Mouse (Mus musculus) embryonic facial prominence, embryonic 15.5 days (tissue): ENCODE measurements at regions not wholly inside any gene's neighbourhood (a gene's known extent, or its start where the extent isn't known, plus 50 kb on each side); places are given as distances from the start of the nearest gene placed in this dataset.

Experiments used
- ATAC-seq: fragments of 200-750 bp; cut with Nextera tagmentation; 2 replicates; pipeline ENCODE4 v1.8.0; 2017; ENCODE audit warnings: low read depth, moderate TSS enrichment; ENCODE audit not compliant: insufficient number of reproducible peaks, low FRiP score, low TSS enrichment
- H3K27ac ChIP-seq: fragments of 300-500 bp; sonication (generic); replicated peaks from 2 replicates; pipeline ENCODE4 v1.5.1; 2015; ENCODE audit warnings: mild to moderate bottlenecking, inconsistent platforms
- H3K27me3 ChIP-seq: fragments of 300-500 bp; sonication (generic); 2 replicates; pipeline ENCODE4 v1.6.1; 2015; ENCODE audit warnings: inconsistent platforms
- H3K36me3 ChIP-seq: fragments of 300-500 bp; sonication (generic); 2 replicates; pipeline ENCODE4 v1.6.1; 2015; ENCODE audit warnings: mild to moderate bottlenecking, inconsistent platforms
- H3K4me1 ChIP-seq: fragments of 300-500 bp; sonication (generic); 2 replicates; pipeline ENCODE4 v1.6.1; 2015; ENCODE audit warnings: inconsistent platforms
- H3K4me2 ChIP-seq: fragments of 300-500 bp; sonication (generic); replicated peaks from 2 replicates; pipeline ENCODE4 v1.6.1; 2015; ENCODE audit warnings: mild to moderate bottlenecking, inconsistent platforms
- H3K4me3 ChIP-seq: fragments of 300-500 bp; sonication (generic); replicated peaks from 2 replicates; pipeline ENCODE4 v1.5.1; 2015; ENCODE audit warnings: mild to moderate bottlenecking, inconsistent platforms
- H3K9ac ChIP-seq: fragments of 300-500 bp; sonication (generic); 2 replicates; pipeline ENCODE4 v1.6.1; 2015; ENCODE audit warnings: inconsistent platforms
- H3K9me3 ChIP-seq: fragments of 300-500 bp; sonication (generic); replicated peaks from 2 replicates; pipeline ENCODE4 v1.6.1; 2016; ENCODE audit warnings: inconsistent platforms
- WGBS: fragments of 180-500 bp; shearing (Covaris S2); methylation state at CpG from one replicate; pipeline ENCODE4 v1.1.7; 2015; 5-methylcytosine and 5-hydroxymethylcytosine counted together

- WGBS: 74% methylated on average over 6 of the region's 6 CpGs
- Histone ChIP-seq H3K4me2 (no peak overlapping the region), H3K27me3 (no peaks in the 10 kb centered on the region; the same call in 1 of the 2 replicates), H3K4me3 (no peak overlapping the region), H3K9ac (no peak overlapping the region), H3K9me3 (no peaks in the 10 kb centered on the region), H3K27ac (no peak overlapping the region), H3K36me3 (no peaks in the 10 kb centered on the region), H3K4me1 (peaks cover 10% of the 10 kb centered on the region; the same call in 1 of the 2 replicates)
- ATAC-seq: no peak
Measured at GRCm38 (mm10) chr12:110204246-110204989, 74.5 kb upstream of the Dio3 start.

DNA sequence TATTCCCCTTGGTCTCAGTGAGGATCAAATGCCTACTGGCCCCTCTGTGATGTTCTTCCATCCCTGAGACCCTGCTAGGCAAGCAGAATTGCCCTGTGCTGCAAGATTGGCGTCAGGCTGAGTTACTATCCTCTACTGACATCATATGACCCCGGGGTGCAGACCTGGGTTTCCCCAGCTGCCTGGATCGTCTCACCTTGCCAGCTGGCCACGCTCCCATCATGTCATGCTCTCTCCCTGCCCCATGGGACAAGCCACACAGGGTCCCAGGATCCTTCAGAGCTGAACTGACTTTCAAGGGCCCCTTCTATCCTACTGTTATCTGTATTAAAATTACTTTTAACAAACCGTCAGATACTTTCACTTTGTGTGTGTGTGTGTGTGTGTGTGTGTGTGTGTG is 72.6 kb upstream of the Dio3 start:
- Histone ChIP-seq H3K9ac (no peak overlapping the region), H3K9me3 (no peaks in the 10 kb centered on the region), H3K4me1 (peaks cover 10% of the 10 kb centered on the region; the same call in 1 of the 2 replicates), H3K4me3 (no peak overlapping the region), H3K36me3 (no peaks in the 10 kb centered on the region), H3K4me2 (no peak overlapping the region), H3K27ac (no peak overlapping the region), H3K27me3 (no peaks in the 10 kb centered on the region; the same call in 1 of the 2 replicates)
- WGBS: 49% methylated on average over 5 of the region's 5 CpGs
- ATAC-seq: no peak

- Histone ChIP-seq H3K9ac (no peak overlapping the region), H3K27ac (no peak overlapping the region), H3K36me3 (no peaks in the 10 kb centered on the region), H3K4me2 (no peak overlapping the region), H3K27me3 (no peaks in the 10 kb centered on the region; the same call in 1 of the 2 replicates), H3K4me3 (no peak overlapping the region), H3K9me3 (no peaks in the 10 kb centered on the region), H3K4me1 (peaks cover 10% of the 10 kb centered on the region; the same call in 1 of the 2 replicates)
- 9% methylated on average over 6 of the region's 6 CpGs for WGBS
- ATAC-seq: no peak
Measured at GRCm38 (mm10) chr12:110206812-110207211, 72.1 kb upstream of the Dio3 start.

DNA sequence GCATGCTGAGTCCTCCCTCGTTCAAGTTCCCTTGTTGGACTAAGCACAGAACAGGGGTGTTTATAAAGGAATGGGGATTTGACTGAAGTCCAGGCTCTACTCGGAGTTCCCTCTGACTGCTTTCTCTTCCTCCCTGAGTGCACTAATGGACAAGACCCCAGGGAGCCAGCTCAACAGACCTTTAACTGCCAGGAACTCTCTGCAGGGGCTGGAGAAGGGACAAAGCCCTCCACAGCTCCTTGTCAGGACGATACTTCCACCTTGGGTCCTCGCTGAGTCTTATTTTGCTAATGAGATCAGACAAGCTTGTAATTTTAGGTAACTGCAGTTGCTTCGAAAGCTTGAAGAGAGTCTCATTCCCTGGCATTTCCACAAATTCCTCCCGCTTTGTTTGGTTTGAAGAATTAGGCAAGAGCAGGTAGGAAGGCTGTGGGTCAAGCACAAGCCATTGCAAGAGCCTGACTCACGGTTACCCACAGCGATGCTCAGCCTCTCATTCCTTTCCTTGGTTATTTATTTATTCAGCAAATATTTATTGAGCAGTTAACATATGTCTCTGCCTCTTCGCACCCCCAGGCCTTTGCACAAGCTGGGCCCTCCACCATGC is 71.5 kb upstream of the Dio3 start:
- no peak for ATAC-seq
- H3K4me1 ChIP-seq: peaks cover 10% of the 10 kb centered on the region; the same call in 1 of the 2 replicates
- H3K9me3 ChIP-seq: no peaks in the 10 kb centered on the region
- WGBS: 32% methylated on average over 9 of the region's 9 CpGs
- no peaks in the 10 kb centered on the region for H3K36me3 ChIP-seq
- H3K4me3 ChIP-seq: no peak overlapping the region
- no peak overlapping the region for H3K9ac ChIP-seq
- H3K27me3 ChIP-seq: no peaks in the 10 kb centered on the region; the same call in 1 of the 2 replicates
- H3K4me2 ChIP-seq: no peak overlapping the region
- no peak overlapping the region for H3K27ac ChIP-seq

DNA sequence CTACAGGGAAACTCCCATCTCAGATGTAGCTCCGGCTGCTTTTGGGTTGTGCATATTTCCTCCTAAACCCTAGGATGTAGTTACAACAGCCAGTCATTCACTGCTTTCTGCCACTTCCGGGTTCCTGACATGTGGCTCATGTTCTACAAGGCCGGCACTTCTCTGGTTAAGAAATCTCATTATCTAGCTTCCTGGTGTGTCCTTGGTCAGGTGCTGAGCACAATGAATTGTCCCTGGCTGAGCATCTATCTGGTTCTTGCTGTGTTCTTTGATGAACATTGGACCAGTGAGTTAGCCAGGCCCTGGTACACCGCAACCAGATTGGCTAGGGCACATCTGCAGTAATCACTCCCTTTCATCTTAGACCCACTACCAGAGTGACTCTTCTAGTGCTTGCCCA is 66.2 kb upstream of the Dio3 start:
- Histone ChIP-seq H3K9ac (no peak overlapping the region), H3K27ac (no peak overlapping the region), H3K27me3 (no peaks in the 10 kb centered on the region), H3K4me1 (peaks cover 5% of the 10 kb centered on the region; the same call in 1 of the 2 replicates), H3K9me3 (no peaks in the 10 kb centered on the region), H3K36me3 (no peaks in the 10 kb centered on the region), H3K4me3 (no peak overlapping the region), H3K4me2 (no peak overlapping the region)
- 71% methylated on average over 4 of the region's 4 CpGs for WGBS
- ATAC-seq: no peak

- 47% methylated on average over 8 of the region's 8 CpGs for WGBS
- Histone ChIP-seq H3K4me1 (peaks cover 5% of the 10 kb centered on the region; the same call in 1 of the 2 replicates), H3K36me3 (no peaks in the 10 kb centered on the region), H3K9ac (no peak overlapping the region), H3K4me2 (no peak overlapping the region), H3K4me3 (no peak overlapping the region), H3K27me3 (no peaks in the 10 kb centered on the region), H3K27ac (no peak overlapping the region), H3K9me3 (no peaks in the 10 kb centered on the region)
- no peak for ATAC-seq
Measured at GRCm38 (mm10) chr12:110214833-110215232, 64.0 kb upstream of the Dio3 start.

GRCm38 (mm10) chr12:110215311-110215710 is 63.6 kb upstream of the Dio3 start:
- H3K4me3 ChIP-seq: no peak overlapping the region
- H3K27me3 ChIP-seq: no peaks in the 10 kb centered on the region
- no peak overlapping the region for H3K9ac ChIP-seq
- no peaks in the 10 kb centered on the region for H3K36me3 ChIP-seq
- peaks cover 5% of the 10 kb centered on the region; the same call in 1 of the 2 replicates for H3K4me1 ChIP-seq
- ATAC-seq: no peak
- H3K9me3 ChIP-seq: no peaks in the 10 kb centered on the region
- 65% methylated on average over 6 of the region's 6 CpGs for WGBS
- H3K27ac ChIP-seq: no peak overlapping the region
- H3K4me2 ChIP-seq: no peak overlapping the region

DNA sequence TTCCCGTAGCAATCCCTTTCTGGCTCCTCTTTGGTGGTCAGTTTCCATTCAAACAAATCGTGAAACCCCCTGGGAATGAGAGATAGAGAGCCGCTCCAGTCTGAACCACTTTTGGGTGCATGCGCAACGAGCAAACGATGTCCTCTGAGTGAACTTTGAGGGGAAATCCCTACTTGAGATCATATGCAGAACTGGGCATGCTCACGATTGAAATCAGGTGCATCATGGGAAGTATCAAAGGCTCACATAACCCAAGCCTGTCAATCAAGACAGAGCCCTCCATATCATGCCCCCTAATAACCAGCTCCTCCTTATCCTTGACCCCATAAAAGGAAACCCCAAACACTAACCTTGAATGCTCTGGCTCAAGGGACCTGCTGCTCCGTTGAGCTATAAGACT is 59.1 kb upstream of the Dio3 start:
- H3K4me2 ChIP-seq: no peak overlapping the region
- no peaks in the 10 kb centered on the region for H3K36me3 ChIP-seq
- WGBS: 58% methylated on average over 8 of the region's 8 CpGs
- H3K9me3 ChIP-seq: no peaks in the 10 kb centered on the region
- no peak overlapping the region for H3K27ac ChIP-seq
- no peak overlapping the region for H3K4me3 ChIP-seq
- peaks cover 5% of the 10 kb centered on the region; the same call in 1 of the 2 replicates for H3K4me1 ChIP-seq
- no peak overlapping the region for H3K9ac ChIP-seq
- no peaks in the 10 kb centered on the region for H3K27me3 ChIP-seq
- no peak for ATAC-seq

DNA sequence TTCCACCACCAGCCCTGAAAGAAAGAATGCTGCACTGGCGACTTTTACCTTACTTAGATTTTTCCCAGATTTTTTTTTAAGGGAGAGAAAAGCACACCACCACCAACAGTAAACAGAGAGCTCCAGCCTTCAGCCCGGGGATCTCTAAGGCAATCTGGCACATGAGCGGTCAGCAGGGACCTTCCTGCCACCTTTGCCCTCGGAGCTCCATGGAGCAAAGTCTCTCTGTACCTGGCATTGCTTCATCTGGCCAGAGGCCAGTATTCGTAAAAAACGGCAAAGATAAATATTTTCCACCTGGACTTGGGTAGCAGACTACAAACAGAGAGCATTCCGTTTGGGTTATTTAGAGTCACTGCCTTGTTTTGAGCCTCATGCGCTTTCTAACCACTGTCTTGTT is 58.4 kb upstream of the Dio3 start:
- Histone ChIP-seq H3K27me3 (no peaks in the 10 kb centered on the region), H3K4me2 (no peak overlapping the region), H3K4me3 (no peak overlapping the region), H3K4me1 (no peaks in the 10 kb centered on the region; the same call in 1 of the 2 replicates), H3K9ac (no peak overlapping the region), H3K36me3 (no peaks in the 10 kb centered on the region), H3K9me3 (no peaks in the 10 kb centered on the region), H3K27ac (no peak overlapping the region)
- ATAC-seq: no peak
- WGBS: 51% methylated on average over 8 of the region's 8 CpGs

DNA sequence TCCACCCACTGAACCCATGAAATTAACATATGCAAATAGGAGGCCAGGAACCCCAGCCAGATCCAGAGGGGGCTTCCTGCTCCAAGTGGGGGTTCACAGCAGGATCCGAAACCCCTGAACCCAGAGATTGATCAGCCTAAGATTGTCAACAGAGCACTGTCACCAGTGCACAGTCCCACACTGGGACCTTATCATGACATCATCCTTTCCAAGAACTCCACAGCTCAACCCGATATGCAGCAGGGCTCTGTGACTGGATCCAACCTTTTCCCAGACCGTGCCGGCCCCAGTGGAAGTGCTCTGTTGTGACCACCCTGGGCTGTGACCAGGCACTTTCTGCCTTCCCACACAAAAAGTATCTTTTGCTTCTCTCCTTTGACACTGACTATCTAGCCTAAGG is 57.7 kb upstream of the Dio3 start:
- H3K27ac ChIP-seq: no peak overlapping the region
- no peaks in the 10 kb centered on the region for H3K36me3 ChIP-seq
- H3K9me3 ChIP-seq: no peaks in the 10 kb centered on the region
- WGBS: 52% methylated on average over 4 of the region's 4 CpGs
- no peak overlapping the region for H3K9ac ChIP-seq
- no peak overlapping the region for H3K4me2 ChIP-seq
- no peak for ATAC-seq
- no peaks in the 10 kb centered on the region; the same call in 1 of the 2 replicates for H3K4me1 ChIP-seq
- no peak overlapping the region for H3K4me3 ChIP-seq
- no peaks in the 10 kb centered on the region for H3K27me3 ChIP-seq

- Histone ChIP-seq H3K27me3 (no peaks in the 10 kb centered on the region), H3K36me3 (no peaks in the 10 kb centered on the region), H3K27ac (no peak overlapping the region), H3K9me3 (no peaks in the 10 kb centered on the region), H3K4me2 (no peak overlapping the region), H3K4me1 (no peaks in the 10 kb centered on the region; the same call in 1 of the 2 replicates), H3K4me3 (no peak overlapping the region), H3K9ac (no peak overlapping the region)
- 37% methylated on average over 3 of the region's 3 CpGs for WGBS
- no peak for ATAC-seq
Measured at GRCm38 (mm10) chr12:110221679-110222078, 57.2 kb upstream of the Dio3 start.
